Mouse (Mus musculus): ENCODE data around the gene Mast4.

- TF ChIP-seq MYOD1 (IDR thresholded peaks at IDR 0.05; ENCODE audit: control insufficient read depth, insufficient read length, low read depth) (no peak), CTCF (IDR thresholded peaks at IDR 0.05; ENCODE audit: control insufficient read depth, insufficient read depth, insufficient read length) (no peak), MAX (IDR thresholded peaks at IDR 0.05) (no peak)
Measured at GRCm38 (mm10) chr13:103014222-103014621, 320.1 kb downstream of the Mast4 start.

All from C2C12 (cell line).